Mouse (Mus musculus) spleen, postnatal 14 days (tissue): ENCODE measurements around the gene Pank2.
"Not testable (repeated sequence)": the region's sequence is repeated elsewhere in the genome, so short reads cannot be mapped to it uniquely, and the experiment has no call there.

Experiments
- DNase-seq, 2 experiments: peaks; one replicate each; pipeline ENCODE4 v3.0.0; 2021 to 2022; ENCODE audit warnings: low spot score in 2 of 2

Gene Pank2

GRCm38 (mm10) chr2:131262213-131262672 lies at the start of gene Pank2:
TSS of gene Pank2 (plus strand) at chr2:131262495.
- peak; percentile 95 to 96 for DNase-seq

DNA sequence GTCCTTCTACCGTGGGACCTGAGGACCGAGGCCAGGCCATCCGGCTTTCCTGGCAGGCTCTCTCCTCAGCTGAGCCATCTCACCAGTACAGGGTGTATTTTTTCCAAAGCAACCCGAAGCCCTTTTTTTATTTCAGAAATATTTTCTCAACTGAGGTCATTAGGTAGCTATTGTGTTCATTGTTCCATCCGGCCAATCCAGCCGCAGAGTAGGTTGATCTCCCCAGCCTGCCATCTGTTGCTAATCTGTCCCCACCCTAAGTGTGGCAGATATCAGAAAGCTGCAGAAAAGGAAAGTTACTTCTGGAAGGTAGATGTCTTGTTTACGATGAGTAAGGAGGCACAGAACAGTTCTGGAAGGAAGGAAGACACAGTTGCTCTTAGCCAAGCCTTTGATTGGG lies 48.5 kb upstream of the Pank2 start:
- DNase-seq: no peak

- DNase-seq: no peak
Observed at GRCm38 (mm10) chr2:131215941-131216858, 46.1 kb upstream of the Pank2 start.

DNA sequence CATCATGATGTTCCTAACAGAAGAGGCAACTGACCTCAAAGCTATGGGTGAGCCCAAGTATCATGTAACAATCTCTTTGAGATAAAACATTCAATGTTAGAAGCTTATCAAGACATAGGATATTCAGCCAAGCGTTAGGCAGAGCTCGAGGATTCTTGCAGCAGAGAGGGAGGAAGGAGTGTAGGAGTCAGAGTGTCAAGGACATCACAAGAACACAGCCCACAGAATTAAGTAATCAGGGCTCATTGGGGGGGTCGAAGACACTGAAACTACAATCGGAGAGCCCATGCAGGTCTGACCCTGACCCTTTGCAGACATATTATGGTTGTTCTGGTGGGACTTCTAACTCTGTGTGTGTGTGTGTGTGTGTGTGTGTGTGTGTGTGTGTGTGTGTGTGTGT lies 42.3 kb upstream of the Pank2 start:
- no peak for DNase-seq

DNA sequence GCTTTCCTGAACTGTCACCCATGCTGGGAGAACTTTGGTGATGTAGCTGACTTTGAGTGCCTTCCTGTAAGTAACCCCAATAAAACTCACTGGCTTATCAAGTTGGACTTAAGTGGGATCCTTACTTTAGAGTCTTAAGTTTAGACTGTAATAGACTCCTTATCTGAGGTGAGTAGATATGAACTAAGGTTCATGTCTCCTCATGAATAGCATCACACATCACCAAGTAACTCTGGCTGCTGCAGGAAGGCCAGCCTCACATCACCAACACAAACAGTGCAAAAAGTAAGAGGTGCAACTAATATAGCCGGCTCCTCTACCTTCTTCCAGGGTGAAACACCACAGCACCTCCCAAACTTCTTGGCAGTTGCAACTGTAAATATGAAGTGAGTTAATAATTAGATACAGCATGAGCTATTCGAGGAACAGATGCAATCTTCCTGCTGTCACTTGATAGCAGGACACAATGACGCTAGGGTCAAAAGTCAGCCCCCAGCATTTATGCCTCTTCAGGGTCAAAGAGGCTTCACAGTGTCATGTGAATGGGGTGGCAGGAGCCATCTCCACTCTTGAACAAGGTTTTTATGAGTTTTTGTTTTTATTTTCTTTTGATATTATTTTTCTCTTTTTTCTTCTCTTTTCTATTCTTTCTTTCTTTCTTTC lies 40.3 kb upstream of the Pank2 start:
- DNase-seq: no peak

DNA sequence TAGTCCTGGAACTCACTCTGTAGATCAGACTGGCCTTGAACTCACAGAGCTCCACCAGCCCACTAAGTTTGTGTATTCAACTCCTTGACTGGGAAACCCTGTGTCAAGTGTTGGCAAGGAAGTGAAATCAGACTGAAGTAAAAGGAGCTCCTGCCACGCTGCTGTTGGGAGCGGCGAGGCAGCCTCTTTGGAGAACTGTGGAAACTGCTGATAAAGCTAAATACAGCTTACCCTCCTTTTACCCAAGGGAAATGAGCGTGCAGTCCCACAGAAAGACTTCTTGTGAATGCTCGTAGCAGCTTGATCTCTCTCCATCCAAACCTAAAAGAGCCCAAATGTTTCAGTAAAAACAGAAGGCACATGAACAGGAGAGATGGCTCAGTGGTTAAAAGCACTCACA lies 39.7 kb upstream of the Pank2 start:
- no peak for DNase-seq

DNA sequence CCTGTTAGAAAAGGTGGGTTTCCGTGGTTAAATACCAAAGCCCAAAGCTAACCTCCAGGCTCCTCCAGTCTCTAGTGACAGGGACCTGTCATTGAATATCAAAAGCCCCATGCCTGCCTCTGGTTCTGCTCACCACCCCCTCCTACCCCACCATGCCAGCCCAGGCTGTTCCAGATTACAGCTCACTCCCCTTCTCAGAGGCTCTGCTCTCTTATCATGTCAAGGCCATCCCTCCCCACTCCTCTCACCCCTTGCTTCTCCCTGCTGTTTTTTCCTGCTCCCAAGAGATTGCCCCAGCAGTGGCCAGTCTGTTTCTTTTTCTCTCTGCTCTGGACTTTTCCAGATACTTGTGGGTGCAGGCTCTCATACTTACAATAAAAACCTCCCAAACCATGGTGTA lies 38.7 kb upstream of the Pank2 start:
- DNase-seq: no peak

DNA sequence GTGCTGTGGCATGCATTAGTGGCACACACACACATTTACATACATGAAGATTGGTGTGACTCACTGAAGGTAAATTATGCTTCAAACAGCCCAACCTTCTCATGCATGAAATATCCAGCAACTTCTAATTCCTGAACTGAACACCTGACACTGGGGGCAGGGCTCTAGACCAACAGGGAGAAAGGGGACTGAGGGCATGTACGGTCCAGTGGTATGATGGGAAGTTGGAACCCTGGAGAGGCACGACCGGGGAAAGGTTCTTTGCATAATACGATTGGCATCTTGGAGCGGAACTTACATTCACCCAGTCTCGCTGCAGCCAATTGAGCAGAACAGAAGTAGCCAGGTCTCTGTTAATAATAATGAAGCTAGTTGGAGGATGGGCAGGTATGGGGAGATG lies 37.1 kb upstream of the Pank2 start:
- no peak for DNase-seq

- DNase-seq: not testable (repeated sequence)
Observed at GRCm38 (mm10) chr2:131226669-131227068, 35.6 kb upstream of the Pank2 start.

DNA sequence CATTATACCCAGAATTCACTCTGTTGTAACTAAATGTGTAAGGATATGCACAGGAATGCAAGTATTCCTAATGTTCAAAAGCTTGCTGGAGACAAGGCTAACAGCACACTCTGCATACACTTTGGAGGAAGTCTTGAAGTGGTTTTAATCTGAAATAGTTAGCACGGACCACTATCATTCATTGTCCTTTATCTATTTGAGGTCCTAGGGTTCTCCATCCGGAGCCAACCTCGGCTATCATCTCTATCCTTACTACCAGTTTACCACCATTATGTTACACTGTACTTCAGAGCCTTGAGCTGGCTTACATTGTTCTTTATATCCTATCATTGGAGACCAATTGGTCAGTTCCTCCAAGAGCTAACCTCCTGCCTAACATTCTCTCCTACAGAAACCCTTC lies 35.1 kb upstream of the Pank2 start:
- no peak for DNase-seq

DNA sequence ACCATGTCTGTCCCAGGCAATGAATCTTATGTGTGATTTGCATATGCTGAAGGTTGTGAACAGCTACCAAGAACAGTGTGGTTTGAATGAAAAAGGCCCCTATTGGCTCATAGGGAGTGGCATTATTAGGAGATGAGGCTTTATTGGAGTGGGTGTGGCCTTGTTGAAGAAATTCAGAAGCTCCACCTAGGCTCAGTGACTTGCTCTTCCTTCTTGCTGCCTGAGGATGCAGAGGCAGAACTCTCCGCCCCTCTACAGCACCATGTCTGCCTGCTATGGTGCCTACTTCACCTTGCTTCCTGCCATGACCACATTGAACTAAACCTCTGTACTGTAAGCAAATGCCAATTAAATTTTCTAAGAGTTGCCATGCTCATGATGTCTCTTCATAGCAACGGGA lies 29.7 kb upstream of the Pank2 start:
- peak in 1 of 2 experiments; percentile 13 for DNase-seq

DNA sequence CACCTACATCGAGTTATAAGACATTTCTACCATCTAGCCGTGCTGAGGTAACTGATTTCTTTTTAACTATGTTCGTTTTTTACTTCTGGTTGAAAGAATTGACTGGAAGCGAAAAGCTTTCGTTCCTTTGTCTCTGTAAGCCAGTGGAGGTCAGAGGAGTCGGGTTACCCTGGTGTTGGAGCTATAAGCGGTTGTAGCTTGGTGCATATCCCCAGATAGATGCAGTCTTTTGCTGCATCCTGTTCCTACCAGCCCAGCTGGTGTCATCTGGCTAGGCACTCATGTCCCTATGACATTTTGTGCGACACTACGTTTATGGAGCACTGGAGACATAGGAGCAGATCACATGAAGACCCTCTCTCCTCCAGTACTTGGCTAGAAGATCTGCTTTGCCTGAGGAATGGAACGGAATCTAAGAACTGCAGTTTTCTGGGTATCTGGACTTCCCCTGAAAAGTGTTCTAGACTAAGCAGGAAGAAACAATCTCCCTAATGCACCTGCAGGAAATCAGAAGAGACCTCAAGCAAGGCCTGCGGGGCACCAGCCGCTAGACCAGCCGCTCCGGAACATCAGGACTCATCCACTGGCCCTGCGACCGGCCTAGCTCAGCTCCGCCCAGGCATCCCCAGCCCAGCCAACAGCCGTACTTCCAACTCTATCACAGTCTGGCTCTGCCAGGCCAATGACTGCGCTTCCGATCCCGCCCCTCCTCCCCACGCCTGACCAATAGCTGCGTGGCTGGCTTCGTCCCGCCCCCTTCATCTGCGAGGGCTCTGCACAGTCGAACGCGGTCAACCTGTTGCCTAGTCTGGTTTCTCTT lies 28.8 kb upstream of the Pank2 start, which contains the start of gene Mavs:
Mavs (plus strand) TSS at position 757 of the 820 bp plus-strand sequence.
- peak; percentile 91 to 93 for DNase-seq

GRCm38 (mm10) chr2:131234127-131234650 lies 28.1 kb upstream of the Pank2 start:
- no peak for DNase-seq

GRCm38 (mm10) chr2:131234970-131235635 lies 27.2 kb upstream of the Pank2 start:
- DNase-seq: no peak

DNA sequence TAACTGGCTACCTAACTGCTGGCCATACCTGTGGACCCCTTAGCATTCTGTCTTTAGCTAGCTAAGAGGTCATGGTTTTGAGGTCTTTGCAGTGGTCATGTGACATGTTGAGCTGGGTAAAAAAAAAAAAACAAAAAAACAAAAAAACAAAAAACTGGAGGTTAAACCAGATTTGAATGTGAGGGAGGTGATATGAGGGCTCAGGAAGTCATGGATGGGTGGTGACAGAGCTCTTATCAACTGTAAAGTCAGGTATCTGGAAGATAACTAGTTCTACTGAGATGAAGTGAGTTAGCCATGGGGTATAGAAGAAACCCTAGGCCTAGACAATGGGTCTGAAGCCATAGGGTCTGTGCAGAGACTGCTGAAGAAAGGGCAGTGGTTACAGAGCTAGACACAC lies 20.1 kb upstream of the Pank2 start:
- DNase-seq: no peak

GRCm38 (mm10) chr2:131242929-131243328 lies 19.4 kb upstream of the Pank2 start:
- DNase-seq: no peak

DNA sequence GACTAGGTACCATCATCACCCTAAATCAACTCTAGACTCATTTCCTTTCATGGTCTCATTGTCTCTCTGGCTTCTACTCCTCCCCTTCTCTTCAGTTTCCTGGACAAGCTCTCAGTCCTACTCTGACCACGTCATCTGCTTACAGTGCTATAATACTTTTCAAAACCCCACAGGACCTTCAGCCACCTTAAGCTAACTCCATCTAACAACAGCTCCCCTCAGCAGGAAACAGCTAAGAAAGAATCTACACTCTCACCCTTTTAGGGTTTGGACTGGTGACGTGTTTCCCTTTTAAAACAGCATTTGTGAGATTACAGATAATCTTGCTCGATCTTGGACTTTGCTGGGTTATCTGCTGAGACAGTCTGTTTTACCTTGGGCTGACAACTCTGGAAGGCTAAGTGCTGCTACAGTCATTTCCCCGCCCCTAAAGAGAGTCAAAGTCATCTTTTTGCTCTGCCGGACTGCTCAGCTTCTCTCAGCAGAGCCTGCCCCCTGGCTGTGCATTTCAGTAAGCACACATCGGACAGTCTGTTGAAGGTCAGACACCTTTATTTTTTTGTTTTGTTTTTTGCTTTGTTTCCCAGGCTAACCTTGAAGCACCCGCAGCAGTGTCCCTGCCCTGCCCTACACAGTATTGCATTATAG lies 8.5 kb upstream of the Pank2 start:
- DNase-seq: peak; percentile 44 to 65

GRCm38 (mm10) chr2:131254329-131254713 lies 8.0 kb upstream of the Pank2 start:
- DNase-seq: no peak

GRCm38 (mm10) chr2:131255738-131256137 lies 6.6 kb upstream of the Pank2 start:
- no peak for DNase-seq

GRCm38 (mm10) chr2:131258693-131259092 lies 3.6 kb upstream of the Pank2 start:
- DNase-seq: no peak
